Mouse (Mus musculus) left cerebral cortex, postnatal 10 days (tissue): ENCODE measurements around the gene Sh3bp2. TPM values are rescaled to one million over a fixed set of nuclear protein-coding genes. Genes with fewer than 3 reads are reported as not detected.
"Not testable (repeated sequence)": the region's sequence is repeated elsewhere in the genome, so short reads cannot be mapped to it uniquely, and the experiment has no call there.

Source experiments
- DNase-seq, 2 experiments: peaks; one replicate each; pipeline ENCODE4 v3.0.0; 2021 to 2022; ENCODE audit warnings: low spot score in 2 of 2, mixed read lengths in 1 of 2; ENCODE audit errors: extremely low spot score in 1 of 2
- intact Hi-C: fragments of 180-260 bp; cut with DNase I; formaldehyde crosslinking; loops from one replicate; pipeline ENCODE4 v1.15.1; 2025
- total RNA-seq, 2 experiments: library from RNA; stranded (reverse); gene quantifications; 2 replicates each; pipeline ENCODE4 v1.2.3; 2021

Sh3bp2 gene
- total RNA-seq, 2 experiments from 2014 or later, result 6.4 to 7.3 TPM

DNA sequence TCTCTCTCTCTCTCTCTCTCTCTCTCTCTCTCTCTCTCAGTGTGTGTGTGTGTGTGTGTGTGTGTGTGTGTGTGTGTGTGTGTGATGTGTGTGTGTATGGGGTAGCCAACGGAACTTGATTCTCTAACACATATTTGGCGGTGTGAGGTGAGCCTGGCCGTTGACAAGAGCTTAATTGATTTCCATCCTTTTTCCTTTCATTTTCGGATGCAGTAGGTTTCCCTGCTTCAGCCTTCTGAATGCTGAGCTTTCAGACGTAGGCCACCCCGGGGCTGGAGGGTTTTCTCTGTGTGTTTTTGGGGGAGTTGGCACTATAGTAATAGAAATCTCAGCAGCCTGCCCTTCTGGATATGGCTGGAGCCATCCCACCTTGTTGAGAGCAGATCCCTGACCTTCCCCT, 24.6 kb downstream of the Sh3bp2 start:
- no peak for DNase-seq
- intact Hi-C loops, result no loop called here

DNA sequence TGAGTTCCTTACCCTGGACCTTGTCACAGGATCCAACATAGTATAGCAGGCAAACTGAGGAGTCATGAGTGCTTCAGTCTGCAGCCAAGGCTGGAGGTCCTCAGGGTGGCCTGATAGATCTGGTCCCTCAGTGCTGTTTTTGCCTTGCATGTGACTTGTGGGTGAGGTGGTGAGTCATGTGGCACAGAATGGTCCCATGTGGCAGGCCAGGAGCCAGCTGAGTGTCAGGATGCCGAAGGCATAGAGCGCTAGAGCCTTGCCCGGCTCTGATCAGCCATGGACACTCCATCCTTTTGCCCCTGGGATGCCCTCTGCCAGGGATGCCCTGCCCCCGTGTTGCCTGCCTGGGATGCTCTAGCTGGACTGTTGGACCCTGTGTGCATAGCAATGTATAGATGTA, 26.2 kb downstream of the Sh3bp2 start:
- no peak for DNase-seq
- intact Hi-C loops, result no loop called here

DNA sequence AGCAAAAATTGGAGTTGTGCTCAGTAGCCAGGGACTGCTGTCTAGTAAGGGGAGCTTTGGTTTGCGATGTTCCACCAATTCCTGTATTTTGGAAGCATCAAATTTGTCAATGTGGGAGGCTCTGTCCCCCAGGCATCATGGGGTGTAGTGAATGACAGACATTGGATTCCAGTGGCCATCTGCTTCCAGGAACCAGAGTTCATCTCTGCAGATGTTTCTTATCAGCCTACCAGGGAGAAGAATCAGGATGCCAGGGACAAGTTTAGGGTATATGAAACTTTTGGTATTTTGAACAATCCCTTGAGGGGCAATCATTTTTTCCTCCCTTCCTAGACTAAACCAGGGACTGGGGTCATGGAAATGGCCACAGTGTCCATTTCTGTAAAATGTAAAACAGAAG, 38.2 kb downstream of the Sh3bp2 start:
- DNase-seq, result peak in 1 of 2 experiments; percentile 4
- intact Hi-C loops, result no loop called here

DNA sequence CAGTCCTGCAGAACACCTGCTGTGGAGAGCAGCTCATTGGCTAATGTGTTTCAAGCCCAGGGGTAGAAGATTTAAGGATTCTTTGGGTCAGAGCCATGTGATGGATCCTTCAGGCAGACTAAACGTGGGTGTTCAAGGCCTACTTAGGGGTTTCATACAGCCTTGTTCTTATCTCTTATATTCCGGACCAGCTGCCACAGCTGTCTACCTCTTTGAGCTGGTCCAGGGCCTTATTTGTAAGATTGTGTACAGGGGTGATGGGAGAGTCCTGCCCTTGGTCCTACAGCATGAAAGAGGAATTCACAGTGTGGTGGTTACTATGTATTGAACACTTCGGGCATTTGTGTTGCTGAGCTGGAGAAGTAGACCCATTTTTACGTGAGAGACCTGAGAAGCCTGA, 38.7 kb downstream of the Sh3bp2 start:
- intact Hi-C loops, result no loop called here
- DNase-seq, result peak in 1 of 2 experiments; percentile 4

DNA sequence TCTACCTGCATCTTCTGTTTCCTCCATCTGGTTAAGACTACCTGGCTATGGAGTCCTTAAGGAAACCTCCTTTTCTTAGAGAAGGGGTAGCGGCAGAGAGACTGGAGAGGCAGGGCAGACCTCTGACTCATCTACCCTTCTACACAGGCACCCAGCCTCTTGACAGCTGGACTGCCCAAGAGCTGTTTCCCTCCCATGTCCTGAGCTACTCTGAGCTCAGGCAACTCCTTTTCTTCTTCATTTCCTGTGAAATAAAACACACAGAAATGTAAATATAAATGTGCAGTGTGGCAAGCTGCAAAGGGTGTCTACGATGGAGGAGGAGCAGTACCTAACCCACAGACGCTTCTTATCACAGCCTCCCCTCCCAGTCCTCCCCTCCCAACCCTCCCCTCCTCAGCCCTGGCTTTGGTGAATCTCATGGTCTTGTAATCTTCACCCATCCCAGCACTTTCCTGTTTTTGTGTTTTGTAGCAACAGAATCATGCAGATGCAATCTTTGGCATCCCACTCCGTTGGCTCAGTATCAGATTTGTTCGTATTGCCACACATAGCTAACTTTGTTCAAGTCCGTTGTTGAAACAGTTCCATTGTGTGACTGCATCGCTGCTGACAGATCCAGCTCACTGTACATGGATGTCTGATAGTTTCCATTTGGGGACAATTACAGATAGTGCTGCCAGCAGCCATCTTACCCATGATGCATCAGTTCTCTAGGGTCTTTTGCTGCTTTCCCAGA, 40.1 kb downstream of the Sh3bp2 start:
- intact Hi-C loops, result no loop called here
- no peak for DNase-seq

DNA sequence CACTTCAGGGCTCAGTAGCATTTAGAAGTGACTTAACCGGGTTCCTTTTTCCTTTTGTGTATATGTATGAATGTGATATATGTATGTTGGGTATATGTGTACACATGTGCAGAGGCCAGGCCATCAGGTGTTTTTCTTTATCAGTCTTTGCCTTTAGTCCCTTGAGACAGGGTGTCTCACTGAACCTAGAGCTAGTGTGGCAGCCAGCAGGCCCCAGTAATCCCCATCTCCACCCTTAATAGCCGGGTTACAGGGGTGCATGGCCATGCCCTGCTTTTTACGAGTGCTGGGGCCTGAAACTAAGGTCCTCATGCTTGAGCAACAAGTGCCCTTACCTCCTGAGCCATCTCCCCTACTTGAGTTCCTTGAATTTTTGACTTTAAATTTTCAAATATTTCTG, 45.9 kb downstream of the Sh3bp2 start:
- no peak for DNase-seq

DNA sequence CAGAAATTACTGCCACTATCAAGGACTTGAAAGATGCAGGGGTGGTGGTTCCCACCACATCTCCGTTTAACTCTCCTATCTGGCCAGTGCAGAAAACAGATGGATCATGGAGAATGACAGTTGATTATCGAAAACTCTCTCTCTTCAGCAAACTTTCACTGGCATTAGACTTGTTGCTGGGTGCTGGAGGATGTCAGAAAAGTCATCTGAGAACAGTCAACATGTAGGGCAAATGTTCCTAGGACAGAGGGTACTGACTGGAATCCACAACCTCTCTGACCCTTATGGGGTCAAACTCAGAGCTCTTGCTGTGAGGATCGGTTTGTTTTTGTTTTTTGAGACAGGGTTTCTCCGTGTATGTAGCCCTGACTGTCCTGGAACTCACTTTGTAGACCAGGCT, 46.9 kb downstream of the Sh3bp2 start:
- intact Hi-C loops, DNase-seq: not testable (repeated sequence)

More for the DNA sequence above, 45.9 kb downstream of the Sh3bp2 start:
- intact Hi-C loops, result no loop called here

DNA sequence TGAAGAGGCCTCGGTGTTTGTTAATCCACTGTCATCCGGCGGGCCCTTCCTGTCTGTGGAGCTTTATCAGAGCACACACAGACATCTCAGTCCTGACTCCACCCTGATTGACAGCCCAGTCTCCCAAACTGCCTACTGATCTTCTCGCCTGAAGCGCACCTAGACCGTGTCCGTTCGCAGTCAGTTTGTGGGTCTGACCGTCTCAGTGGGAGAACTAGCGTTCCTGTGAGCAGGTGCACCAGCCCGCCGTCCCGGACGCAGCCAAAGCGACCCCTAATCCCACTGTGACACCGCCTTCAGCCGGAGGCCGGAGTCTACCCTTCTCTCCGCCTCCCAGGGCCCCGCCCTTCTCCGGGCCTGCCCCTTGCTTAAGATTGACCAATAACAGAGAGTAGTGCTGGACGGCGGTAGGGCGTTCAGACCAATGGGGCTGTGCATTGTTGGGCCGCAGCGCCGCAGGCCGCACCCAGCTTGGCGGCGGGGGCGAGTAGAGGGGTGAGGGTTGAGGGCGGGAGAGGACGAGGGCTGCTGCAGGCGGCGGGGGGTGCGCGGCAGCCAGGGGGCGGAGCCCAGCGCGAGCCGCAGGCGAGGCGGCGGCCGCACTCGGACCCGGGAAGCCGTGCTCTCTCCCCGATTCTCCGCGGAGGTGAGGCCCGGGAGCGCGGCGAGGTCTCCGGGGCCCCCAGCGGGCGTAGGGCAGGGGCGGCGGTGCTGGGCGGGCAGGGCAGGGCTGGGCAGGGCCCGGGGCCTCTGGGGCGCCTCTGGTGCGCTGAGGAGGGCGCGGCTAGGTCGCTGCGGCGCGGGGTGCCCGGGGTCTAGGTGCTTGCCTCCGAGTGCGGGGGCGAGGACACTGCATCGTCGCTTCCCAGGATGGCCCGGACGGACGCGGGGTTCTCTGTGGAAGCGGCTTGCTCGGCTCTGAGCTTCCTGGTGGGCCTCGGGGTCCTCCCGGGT, 47.9 kb downstream of the Sh3bp2 start, which contains the start of gene Add1:
Gene Add1 (plus strand): TSS at position 397 of the 954 bp plus-strand sequence.
- intact Hi-C loops, result no loop called here
- DNase-seq, result peak; percentile 97

DNA sequence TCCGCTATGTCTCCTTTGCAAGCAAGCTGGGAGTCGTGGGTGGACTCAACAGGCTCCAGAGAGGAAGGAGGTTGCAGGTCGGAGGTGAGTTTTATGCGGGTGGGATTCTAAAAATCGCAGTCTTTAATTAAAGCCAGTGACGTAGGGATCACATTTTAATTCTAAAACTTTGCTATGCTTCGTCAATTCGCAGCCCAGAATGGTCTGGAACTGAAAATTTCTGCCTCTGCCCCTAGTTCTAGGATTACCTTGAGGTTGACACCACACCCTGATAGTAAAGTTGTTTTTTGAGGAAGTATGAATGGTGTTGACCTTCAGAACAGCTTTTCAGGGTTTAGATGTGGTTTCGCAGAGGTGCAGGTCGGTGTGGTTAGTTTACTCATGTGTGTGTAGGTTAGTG, 49.1 kb downstream of the Sh3bp2 start:
- intact Hi-C loops, result no loop called here
- no peak for DNase-seq

DNA sequence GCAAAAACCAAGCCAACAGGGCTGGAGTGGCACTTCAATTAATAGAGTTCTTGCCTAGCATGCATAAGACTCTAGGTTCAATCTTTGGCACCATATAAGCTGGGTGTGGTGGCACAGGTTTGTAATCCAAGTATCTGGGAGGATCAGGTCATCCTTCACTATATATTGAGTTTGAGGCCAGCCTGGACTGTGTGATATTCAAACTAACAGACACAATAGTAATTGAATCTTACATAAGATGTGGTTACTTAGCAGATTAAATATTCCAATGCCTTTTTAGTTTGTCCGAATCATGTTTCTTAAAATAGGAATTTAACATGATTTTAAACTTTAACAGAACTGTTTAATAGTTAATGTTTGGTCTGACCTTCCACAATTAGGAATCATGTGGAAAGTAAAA, 50.6 kb downstream of the Sh3bp2 start:
- intact Hi-C loops, result no loop called here

DNA sequence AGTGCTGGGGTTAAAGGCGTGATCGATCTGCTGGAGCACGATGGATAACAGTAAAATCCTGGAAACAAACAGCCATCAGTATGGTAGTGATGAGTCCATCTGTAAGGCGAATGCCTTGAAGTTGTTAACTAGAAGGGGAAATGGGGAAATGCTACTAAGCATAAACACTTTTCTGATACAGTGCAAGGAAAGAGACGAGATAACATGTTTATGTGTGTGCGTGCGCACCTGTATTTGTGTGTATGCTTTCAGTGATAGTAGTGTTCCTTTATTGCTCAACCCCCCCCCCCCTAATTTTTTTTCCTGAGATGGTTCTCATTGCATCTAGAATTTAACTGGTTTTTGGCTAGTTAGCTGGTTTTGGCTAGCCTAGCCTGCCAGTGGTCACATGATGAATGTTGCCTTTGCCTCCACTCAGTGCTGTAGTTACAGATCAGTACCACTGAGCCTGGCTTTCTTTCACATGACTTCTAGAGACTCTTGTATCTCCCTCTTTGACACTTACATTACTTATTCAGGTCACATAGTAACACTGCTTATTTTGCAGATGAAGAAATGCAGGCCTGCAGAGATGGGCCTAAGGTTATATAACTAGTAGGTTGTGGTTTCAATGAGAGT, 52.5 kb downstream of the Sh3bp2 start:
- intact Hi-C loops, result no loop called here
- DNase-seq, result no peak

More for the DNA sequence above, 50.6 kb downstream of the Sh3bp2 start:
- DNase-seq, result no peak

DNA sequence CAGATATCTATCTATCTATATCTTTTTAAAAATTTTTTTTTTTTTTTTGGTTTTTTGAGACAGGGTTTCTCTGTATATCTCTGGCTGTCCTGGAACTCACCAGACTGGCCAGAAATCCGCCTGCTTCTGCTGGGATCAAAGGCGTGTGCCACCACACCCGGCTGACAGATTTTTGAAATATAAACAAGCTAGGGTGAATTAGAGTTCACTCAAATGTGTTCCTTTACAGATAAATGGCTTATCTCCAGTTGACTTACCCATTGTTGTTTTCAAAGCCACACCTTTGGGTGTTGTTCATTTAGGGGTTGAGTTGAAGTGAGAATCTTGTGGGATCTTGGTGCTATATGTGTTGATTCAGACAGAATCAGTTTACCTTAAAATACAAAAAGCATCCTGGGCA, 53.7 kb downstream of the Sh3bp2 start:
- DNase-seq, result no peak
- intact Hi-C loops, result no loop called here

DNA sequence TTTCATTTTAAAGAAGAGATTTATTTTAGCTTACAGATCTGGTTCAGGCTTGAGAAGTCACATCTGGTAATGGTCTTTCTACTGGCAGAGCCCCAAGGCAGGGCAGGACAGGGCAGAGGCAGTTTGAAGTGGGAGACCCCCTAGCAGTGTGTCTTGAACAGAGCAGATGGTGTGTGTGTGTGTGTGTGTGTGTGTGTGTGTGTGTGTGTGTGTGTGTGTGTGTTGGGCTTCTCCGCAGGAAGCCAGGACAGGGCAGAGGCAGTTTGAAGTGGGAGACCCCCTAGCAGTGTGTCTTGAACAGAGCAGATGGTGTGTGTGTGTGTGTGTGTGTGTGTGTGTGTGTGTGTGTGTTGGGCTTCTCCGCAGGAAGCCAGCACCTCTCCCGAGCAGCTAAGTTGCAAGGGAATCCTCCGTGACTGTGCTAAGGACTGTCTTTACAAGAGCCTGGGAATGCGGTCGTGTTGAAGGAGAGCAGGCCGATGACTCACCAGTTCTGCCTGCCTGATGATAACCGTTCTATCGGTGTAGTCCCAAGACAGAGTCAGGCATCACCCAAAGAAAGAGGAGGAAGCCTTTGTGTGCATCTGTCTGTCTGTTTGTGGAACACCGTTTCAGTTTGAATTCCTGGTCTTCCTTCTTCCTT, 56.2 kb downstream of the Sh3bp2 start:
- peak; percentile 34 to 39 for DNase-seq
- intact Hi-C loops, result not testable (repeated sequence)

DNA sequence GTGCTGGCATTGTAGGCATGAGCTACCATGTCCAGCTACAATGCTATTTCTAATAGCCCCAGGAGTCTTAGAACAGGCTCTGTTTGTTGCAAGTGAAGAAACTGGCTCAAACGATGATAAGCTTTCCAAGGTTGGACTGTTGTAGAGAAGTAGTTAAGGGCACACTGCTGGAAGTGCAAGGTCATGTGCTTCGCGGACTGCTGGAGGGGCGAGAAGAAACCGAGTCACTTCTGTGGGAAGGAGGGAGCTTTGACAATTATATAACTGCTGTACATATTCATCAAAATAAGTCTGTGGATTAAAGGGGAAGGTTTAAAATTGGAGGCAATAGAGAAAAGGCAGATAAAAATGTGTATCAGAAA, 56.7 kb downstream of the Sh3bp2 start:
- no peak for DNase-seq
- intact Hi-C loops, result no loop called here

DNA sequence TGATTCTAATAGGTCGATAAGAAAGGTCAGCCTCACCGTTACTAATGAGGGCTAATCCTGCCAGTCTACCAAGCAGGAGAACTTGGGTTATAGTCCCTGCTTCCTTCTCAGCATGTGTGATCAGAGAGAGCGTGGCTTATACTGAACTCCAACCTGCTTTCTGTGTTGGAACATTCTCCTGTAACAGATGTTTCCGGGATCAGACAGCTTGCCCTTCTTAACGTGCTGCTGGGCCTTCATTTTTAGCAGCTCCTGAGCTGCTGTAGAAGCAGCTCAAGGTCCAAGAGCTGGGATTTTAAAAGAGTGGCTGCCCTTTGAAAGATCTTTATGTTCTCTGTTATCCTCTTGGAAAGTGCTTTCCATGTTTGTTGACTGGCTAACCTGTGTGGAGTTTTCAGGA, 59.6 kb downstream of the Sh3bp2 start:
- intact Hi-C loops, result no loop called here

DNA sequence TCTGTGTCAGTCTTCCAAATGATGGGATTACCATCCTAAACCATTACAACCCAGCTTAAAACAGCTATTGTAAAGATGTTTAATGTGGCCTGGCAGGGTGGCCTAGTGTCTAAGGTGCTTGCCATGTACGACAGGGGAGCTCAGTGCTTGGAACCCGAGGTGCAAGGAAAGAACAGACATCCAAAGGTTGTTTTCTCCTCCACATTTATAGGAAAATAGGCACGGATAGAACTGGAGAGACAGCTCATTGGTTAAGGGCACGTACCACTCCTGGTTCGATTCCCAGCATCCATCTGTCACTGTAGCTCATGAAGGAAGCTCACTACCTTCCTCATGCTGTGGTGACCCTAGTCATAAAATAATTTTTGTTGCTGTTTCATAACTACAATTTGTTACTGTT, 62.2 kb downstream of the Sh3bp2 start:
- intact Hi-C loops, result no loop called here

More for the DNA sequence above, 59.6 kb downstream of the Sh3bp2 start:
- no peak for DNase-seq

DNA sequence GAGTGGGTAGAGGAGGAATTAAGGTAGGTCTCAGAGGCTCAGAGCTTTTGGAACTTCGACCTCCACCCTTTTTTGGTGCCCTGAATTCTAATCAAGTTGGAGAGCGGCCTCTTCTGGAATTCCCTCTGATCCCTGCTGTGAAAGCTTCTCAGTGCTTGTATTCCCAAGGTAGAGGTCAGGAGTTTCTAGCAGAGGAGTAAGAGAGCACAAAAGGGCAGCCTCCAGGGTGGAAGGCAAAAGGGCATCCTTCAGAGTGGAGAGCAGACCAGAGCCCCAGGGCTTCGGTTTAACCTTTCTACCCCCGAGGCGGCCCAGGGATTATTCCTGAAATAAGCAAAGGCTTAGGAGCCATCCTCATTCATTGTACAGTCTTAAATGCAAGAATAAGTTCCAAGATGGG, 64.4 kb downstream of the Sh3bp2 start:
- DNase-seq, result no peak
- intact Hi-C loops, result no loop called here

More for the DNA sequence above, 62.2 kb downstream of the Sh3bp2 start:
- no peak for DNase-seq

DNA sequence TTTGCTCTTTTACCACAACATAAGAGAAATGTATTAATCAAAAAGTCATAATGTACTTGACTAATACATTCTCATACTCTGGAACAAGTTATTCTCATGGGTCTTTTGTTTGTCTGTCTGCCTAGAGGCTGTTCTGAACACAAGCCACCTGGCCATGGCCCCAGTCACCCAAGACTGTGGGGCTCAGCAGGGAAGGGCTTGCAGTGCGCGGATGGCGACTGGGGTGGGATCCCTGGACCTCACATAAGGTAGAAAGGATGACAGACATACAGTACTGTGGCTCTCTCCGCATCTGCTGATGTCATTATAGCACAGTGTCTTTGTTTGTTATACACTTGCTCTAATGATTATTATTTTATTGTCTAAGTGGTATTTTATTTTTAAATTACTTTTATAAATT, 65.1 kb downstream of the Sh3bp2 start:
- intact Hi-C loops, result no loop called here
- no peak for DNase-seq

DNA sequence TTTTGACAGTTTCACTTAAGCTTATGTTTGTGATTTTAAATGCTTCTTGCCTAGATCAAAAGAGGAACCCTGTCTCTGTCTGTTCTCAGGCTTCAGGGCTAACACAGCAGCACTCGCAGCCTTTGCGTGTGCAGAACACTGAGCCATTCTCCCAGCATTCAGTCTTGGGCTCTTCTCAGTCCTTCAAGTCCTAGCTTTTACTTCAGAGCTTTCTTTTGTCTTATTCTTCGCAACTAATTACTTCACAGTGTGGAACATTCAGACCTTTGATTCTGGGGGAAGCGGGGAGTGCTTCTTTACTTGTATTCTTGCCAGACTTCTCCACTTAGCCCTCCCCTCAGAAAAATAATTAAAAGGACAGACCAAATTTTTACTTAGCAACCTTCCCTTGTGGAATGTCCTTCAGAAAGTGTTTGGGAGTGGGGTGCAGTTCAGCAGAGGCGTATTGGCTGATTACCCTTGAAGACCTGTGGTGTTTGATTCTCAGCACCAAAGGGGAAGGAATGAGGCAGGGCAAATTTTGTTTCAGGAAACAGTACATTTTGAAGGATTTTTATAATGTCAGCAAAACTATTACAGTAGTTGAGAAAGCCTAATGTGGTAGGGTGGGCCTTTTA, 65.9 kb downstream of the Sh3bp2 start:
- intact Hi-C loops, result no loop called here
- DNase-seq, result peak in 1 of 2 experiments; percentile 20
